Mouse (Mus musculus) embryonic facial prominence, embryonic 13.5 days (tissue): ENCODE data around the gene Gm11011. TPM values are rescaled to one million over a fixed set of nuclear protein-coding genes. Genes with fewer than 3 reads are reported as not detected.
"Not testable (repeated sequence)": the region's sequence is repeated elsewhere in the genome, so short reads cannot be mapped to it uniquely, and the experiment has no call there.

Experiments
- ATAC-seq: fragments of 200-750 bp; cut with Nextera tagmentation; 2 replicates; pipeline ENCODE4 v1.8.0; 2017; ENCODE audit warnings: low read depth; ENCODE audit not compliant: insufficient number of reproducible peaks, insufficient read depth, low FRiP score, low TSS enrichment
- H3K27ac ChIP-seq: fragments of 300-500 bp; sonication (generic); 2 replicates; pipeline ENCODE4 v1.5.1; 2015; ENCODE audit warnings: moderate library complexity, mild to moderate bottlenecking, inconsistent platforms
- H3K27me3 ChIP-seq: fragments of 300-500 bp; sonication (generic); 2 replicates; pipeline ENCODE4 v1.6.1; 2015; ENCODE audit warnings: mild to moderate bottlenecking, inconsistent platforms
- H3K36me3 ChIP-seq: fragments of 300-500 bp; sonication (generic); 2 replicates; pipeline ENCODE4 v1.6.1; 2015; ENCODE audit warnings: mild to moderate bottlenecking, inconsistent platforms
- H3K4me1 ChIP-seq: fragments of 300-500 bp; sonication (generic); 2 replicates; pipeline ENCODE4 v1.6.1; 2015; ENCODE audit warnings: inconsistent platforms
- H3K4me2 ChIP-seq: fragments of 300-500 bp; sonication (generic); 2 replicates; pipeline ENCODE4 v1.6.1; 2015; ENCODE audit warnings: moderate library complexity, mild to moderate bottlenecking, inconsistent platforms
- H3K4me3 ChIP-seq: fragments of 300-500 bp; sonication (generic); 2 replicates; pipeline ENCODE4 v1.5.1; 2015; ENCODE audit warnings: mild to moderate bottlenecking, inconsistent platforms
- H3K9ac ChIP-seq: fragments of 300-500 bp; sonication (generic); 2 replicates; pipeline ENCODE4 v1.6.1; 2015; ENCODE audit warnings: mild to moderate bottlenecking, inconsistent platforms
- H3K9me3 ChIP-seq: fragments of 300-500 bp; sonication (generic); 2 replicates; pipeline ENCODE4 v1.6.1; 2016; ENCODE audit warnings: inconsistent platforms
- WGBS: fragments of 180-500 bp; shearing (Covaris S2); methylation state at CpG from one replicate; pipeline ENCODE4 v1.1.7; 2015; ENCODE audit warnings: mixed read lengths; 5-methylcytosine and 5-hydroxymethylcytosine counted together
- polyA plus RNA-seq: library from polyadenylated mRNA; unstranded; fragments of >200 nt; fragmentation: Nextera tagmentation; extraction: Ambion mirVana; gene quantifications from 2 replicates; pipeline ENCODE4 v1.2.1, GENCODE M21; 2015

The Gm11011 gene
- not detected in 2 replicates for polyA plus RNA-seq

DNA sequence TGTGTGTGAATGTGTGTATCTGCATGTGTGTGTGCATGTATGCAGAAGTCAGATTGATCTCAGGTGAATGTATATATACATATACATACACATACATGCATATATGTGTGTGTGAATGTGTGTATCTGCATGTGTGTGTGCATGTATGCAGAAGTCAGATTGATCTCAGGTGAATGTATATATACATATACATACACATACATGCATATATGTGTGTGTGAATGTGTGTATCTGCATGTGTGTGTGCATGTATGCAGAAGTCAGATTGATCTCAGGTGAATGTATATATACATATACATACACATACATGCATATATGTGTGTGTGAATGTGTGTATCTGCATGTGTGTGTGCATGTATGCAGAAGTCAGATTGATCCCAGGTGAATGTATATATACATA, at the start of gene Gm11011:
Gene Gm11011 (minus strand): TSS at position 101 of the 400 bp plus-strand sequence.
- not testable (repeated sequence) for H3K9ac ChIP-seq, H3K4me2 ChIP-seq, H3K4me1 ChIP-seq, H3K4me3 ChIP-seq, H3K27me3 ChIP-seq, ATAC-seq, H3K36me3 ChIP-seq, H3K9me3 ChIP-seq, H3K27ac ChIP-seq

DNA sequence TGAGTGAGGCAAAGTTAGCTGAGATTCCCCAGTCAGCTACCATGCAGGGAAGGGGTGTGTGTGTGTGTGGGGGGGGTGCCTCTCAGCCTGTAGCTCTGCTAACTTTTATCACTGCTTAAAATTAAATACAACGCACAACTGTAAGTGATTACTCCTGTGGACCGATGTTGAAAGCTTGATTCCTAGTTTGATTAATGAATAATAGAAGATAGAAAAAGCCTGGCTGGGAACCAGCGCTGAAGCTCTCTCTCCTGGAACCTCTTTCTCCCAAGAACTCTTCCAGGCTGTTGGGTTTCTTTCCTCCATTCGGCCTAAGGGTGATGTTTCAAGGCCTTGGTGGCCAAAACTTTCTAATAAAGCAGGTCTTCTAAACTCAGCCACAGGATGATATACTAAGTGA, 48.9 kb upstream of the Gm11011 start:
- Histone ChIP-seq H3K9ac (no peak overlapping the region; the same call in 1 of the 2 replicates), H3K4me2 (peak overlapping the region; percentile 89), H3K4me3 (no peak overlapping the region)

DNA sequence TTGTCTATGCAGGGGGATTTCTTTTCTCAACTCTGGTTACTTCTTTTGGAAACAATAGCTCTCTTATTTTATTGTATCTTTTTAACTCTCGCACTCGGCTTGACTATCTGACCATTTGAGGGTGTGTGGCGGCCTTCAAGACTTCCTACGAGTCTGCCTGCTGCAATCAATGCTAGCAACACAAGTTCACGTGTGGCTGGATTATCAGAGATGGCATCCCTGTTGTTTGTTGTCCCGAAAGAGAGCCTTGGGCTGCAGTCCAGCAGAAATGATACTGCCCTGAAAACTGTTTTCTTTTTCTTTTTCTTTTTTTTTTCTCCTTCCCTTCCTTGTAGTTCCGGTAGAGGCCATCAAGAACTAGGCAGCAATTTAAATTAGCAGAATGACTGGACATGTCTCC, 47.9 kb upstream of the Gm11011 start:
- 56% methylated on average over 7 of the region's 7 CpGs for WGBS
- Histone ChIP-seq H3K4me3 (peak overlapping the region; percentile 74), H3K36me3 (no peaks in the 10 kb centered on the region), H3K4me2 (peak overlapping the region; percentile 89), H3K9ac (peak overlapping the region; percentile 91), H3K9me3 (no peaks in the 10 kb centered on the region), H3K4me1 (peaks cover 48% of the 10 kb centered on the region), H3K27ac (peak overlapping the region; percentile 22; the same call in 1 of the 2 replicates), H3K27me3 (peaks cover 4% of the 10 kb centered on the region; the same call in 1 of the 2 replicates)
- ATAC-seq: no peak

More for the DNA sequence above, 48.9 kb upstream of the Gm11011 start:
- Histone ChIP-seq H3K36me3 (no peaks in the 10 kb centered on the region), H3K9me3 (no peaks in the 10 kb centered on the region), H3K4me1 (peaks cover 53% of the 10 kb centered on the region), H3K27ac (no peak overlapping the region), H3K27me3 (no peaks in the 10 kb centered on the region)
- WGBS: 61% methylated on average over 4 of the region's 4 CpGs
- ATAC-seq: no peak

DNA sequence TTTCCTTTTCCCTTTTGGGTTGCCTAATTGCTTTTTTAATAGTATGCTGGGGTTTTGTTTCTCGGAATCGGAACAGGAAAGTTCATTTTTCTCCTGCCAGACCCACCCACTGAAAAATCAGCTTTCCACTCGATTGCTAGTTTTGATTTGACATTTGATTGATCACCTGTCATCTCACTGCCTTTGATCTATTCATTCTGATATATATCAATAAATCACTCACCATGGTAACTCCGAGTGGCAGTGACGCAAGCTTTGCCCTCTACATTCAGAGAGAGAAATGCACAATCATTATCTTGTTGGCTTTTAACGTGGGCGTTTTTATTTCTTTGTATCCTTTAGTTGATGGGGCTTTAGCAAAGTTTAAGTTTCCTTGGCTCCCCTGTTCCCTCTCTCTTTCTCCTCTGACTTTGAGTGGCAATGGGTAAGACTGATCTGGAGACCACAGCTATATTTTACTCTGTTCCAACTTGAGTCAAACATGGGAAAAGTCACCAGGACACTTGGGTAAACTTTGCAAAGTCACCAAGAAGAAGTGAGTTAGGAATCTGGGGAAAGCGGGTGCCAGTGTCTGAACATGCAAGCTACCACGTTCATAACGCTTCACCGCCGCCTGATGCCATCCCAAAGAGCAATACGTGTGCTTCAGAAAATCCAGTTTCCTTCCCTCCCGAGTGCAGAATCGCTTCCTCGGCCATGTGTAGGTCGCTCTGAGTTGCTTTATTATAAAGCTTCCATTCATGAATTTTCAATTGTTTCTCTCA, 47.3 kb upstream of the Gm11011 start:
- Histone ChIP-seq H3K4me3 (peak overlapping the region; percentile 74), H3K27me3 (peaks cover 4% of the 10 kb centered on the region; the same call in 1 of the 2 replicates), H3K36me3 (no peaks in the 10 kb centered on the region), H3K4me1 (peaks cover 48% of the 10 kb centered on the region), H3K9ac (peak overlapping the region; percentile 91), H3K27ac (peak overlapping the region; percentile 22), H3K4me2 (peak overlapping the region; percentile 89), H3K9me3 (no peaks in the 10 kb centered on the region)
- 45% methylated on average over 17 of the region's 17 CpGs for WGBS
- ATAC-seq: no peak

DNA sequence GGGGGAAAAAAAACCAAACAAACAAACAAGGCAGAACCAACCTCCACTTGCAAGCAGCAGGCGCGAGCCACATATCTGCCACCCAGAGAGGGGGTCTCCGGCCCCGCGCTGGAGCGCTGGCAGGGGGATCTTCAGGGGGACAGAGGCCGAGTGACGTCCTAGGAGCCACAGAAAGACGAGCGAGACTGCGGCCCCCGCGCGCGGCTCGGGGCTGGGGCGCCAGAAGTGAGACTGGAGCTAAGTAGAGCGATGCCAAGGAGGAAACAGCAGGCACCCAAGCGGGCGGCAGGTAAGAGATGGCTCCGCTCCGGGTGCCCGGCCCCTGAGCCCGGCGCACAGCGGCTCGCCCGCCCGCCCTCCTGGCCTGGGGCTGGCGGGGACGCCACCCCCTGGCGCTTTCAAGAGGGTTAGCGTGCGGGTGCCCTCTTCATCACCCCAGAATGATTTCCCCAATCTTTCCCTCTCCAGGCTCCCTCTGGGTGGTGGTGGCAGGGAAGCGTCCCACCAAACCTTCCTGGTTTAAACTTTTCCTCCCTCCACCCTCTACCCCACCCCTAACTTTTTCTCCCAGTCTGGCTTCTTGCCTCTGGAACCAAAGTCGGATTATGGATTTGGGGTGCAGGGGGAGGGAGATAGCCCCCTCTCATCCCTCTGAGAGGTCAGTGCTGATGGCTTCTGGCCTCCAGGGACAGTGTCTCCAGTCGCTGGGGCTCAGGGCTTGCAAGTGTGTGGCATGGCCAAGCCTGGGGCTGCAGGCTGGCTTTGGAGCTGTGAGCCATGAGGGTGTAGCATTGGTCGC, 46.1 kb upstream of the Gm11011 start:
- Histone ChIP-seq H3K4me3 (peak overlapping the region; percentile 74), H3K9me3 (no peaks in the 10 kb centered on the region), H3K9ac (peak overlapping the region; percentile 91), H3K4me2 (peak overlapping the region; percentile 89), H3K4me1 (peaks cover 47% of the 10 kb centered on the region), H3K36me3 (no peaks in the 10 kb centered on the region), H3K27me3 (peaks cover 4% of the 10 kb centered on the region; the same call in 1 of the 2 replicates), H3K27ac (peak overlapping the region; percentile 78)
- ATAC-seq: no peak
- WGBS: under 1% methylated on average over 35 of the region's 38 CpGs

DNA sequence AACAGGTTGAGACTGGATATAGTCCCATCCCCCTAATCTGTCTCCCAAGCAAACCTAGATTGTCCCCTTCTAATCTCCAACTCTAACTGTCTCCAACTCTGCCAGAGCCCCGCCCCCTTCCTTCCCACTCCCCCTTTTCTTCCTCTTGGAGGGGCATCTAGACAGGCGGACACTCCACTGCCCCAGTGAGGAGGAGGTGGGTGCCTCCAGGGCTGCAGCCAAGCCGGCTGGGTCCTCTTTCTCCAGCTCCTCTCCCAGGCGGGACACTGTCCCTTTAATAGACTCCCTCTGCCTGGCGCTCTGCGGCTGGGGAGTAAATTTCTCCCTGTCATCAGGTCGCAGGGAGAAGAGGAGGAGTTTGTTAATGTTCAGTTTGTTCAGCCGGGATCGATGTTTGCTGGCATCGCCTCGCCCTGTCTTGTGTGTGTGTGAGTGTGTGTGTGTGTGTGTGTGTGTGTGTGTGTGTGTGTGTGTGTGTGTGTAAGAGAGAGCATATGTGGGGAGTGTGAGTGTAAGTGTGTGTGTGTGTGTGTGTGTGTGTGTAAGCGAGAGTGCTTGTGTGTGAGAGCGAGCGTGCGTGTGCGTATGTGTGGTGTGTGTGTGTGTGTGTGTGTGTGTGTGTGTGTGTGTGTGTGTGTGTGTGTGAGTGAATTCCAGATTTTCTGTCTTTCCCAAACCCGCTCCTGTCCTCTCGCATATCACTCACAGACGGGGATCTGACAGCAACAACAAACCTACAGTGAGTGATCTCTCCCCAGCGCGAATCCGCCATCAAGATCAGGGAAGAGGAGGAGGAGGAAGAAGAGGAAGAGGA, 45.0 kb upstream of the Gm11011 start, which contains the start of gene Tshz2:
Gene Tshz2 (plus strand): TSS at position 676 of the 814 bp plus-strand sequence.
- H3K9ac ChIP-seq: peak within 1 kb of the TSS; percentile 91
- peaks cover 38% of the 10 kb centered on the region for H3K4me1 ChIP-seq
- H3K4me3 ChIP-seq: peak within 1 kb of the TSS; percentile 74
- peak; percentile 50; the same call in 1 of the 2 replicates for ATAC-seq
- H3K9me3 ChIP-seq: no peaks in the 10 kb centered on the region
- no peaks in the 10 kb centered on the region for H3K36me3 ChIP-seq
- H3K4me2 ChIP-seq: peak within 1 kb of the TSS; percentile 89
- H3K27ac ChIP-seq: peak within 1 kb of the TSS; percentile 78
- peaks cover 4% of the 10 kb centered on the region; the same call in 1 of the 2 replicates for H3K27me3 ChIP-seq
- under 1% methylated on average over 19 of the region's 22 CpGs for WGBS

DNA sequence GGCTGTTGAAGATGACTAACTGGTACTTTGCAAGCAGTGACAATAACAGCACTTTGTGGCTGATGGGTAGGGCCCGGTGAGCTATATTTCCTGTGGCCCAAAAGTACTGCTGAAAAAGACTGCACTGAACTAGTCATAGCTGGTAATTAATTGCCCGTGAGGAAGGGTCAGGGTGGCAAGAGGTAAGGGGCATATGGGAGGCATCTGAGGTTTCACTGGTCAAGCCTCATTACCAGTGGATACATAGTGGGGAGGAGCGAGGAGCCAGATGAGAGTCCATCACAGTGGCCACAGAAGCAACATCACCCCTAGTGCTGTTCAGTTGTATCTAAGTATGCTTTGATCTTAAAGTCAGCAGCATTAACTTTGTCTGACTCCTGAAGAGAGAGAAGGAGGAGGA, 42.5 kb upstream of the Gm11011 start:
- Histone ChIP-seq H3K9me3 (no peaks in the 10 kb centered on the region), H3K4me2 (no peak overlapping the region), H3K27ac (no peak overlapping the region), H3K4me1 (peaks cover 19% of the 10 kb centered on the region), H3K27me3 (peaks cover 4% of the 10 kb centered on the region; the same call in 1 of the 2 replicates), H3K9ac (no peak overlapping the region), H3K4me3 (no peak overlapping the region), H3K36me3 (no peaks in the 10 kb centered on the region)
- 87% methylated on average over 3 of the region's 3 CpGs for WGBS
- ATAC-seq: no peak

DNA sequence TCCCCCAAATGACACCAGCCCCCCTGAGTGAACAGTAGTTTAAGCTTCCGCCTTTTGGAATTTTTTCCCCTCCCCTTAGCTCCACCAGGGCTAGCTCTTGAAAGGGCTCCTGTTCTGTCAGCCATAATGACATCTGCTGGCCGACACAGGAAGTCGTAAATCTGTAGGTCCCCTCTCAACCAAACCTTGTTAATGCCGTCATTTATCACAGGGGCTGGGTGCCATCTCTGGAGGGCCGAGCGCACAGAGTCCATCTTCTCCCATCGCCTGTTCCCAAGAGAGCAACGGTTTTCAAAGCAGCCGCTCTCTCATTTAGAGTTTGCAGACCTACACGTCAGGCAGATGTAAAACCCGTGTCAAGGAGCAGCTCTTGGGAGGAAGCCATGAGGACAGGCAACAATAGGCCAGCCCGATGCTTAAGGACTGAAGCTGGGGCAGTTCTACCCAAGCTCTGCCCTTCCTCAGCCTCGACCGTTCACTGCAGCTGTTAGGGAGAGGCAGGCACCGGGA, 33.7 kb upstream of the Gm11011 start:
- no peak for ATAC-seq
- H3K9ac ChIP-seq: no peak overlapping the region
- WGBS: 54% methylated on average over 15 of the region's 15 CpGs
- no peak overlapping the region for H3K4me3 ChIP-seq
- H3K27ac ChIP-seq: no peak overlapping the region
- peak overlapping the region; percentile 12 for H3K4me2 ChIP-seq
- H3K9me3 ChIP-seq: no peaks in the 10 kb centered on the region
- H3K4me1 ChIP-seq: peaks cover 7% of the 10 kb centered on the region; the same call in 1 of the 2 replicates
- H3K36me3 ChIP-seq: no peaks in the 10 kb centered on the region
- H3K27me3 ChIP-seq: no peaks in the 10 kb centered on the region

DNA sequence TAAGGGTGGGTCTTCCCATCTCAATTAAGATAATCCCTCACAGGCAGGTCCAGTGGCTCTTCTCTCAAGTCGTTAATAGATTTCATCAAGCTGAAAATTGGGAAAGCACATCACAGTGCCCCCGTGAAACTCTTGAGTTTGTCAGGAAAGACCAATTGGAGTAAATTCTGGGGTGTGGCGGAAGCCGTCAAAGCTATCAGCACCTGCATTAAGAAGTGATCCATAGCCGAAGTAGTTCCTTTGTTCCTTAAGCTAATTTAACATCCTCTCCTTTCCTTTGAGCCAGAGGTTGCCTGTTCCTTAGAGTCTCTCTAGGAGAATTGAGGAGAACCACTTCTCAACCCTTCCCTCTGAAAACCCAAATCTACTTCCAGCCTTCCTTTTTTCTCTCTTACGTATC, 28.5 kb upstream of the Gm11011 start:
- Histone ChIP-seq H3K36me3 (no peaks in the 10 kb centered on the region), H3K4me2 (no peak overlapping the region), H3K27me3 (no peaks in the 10 kb centered on the region), H3K9me3 (no peaks in the 10 kb centered on the region), H3K27ac (no peak overlapping the region), H3K9ac (no peak overlapping the region), H3K4me1 (peaks cover 17% of the 10 kb centered on the region), H3K4me3 (no peak overlapping the region)
- 80% methylated on average over 6 of the region's 6 CpGs for WGBS
- no peak for ATAC-seq

DNA sequence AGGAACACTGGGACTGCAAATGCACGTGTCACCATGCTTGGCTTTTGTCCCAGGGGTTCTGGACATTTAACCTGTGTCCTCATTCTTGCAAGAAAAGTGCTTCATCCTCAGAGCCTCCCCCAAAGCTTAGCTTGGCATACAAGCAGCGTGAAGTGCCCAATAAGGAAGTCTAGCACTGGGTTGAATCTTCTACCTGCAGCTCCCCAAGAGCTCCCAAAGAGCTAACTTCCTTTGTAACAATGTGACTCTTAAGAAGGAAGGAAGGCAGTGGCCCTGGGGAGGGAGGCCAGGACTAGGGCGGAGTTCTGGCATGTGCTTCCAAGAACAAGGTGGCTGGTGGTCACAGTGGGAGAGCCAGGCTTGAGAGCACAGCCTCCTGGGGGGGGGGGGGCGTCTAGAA, 27.1 kb upstream of the Gm11011 start:
- Histone ChIP-seq H3K27ac (no peak overlapping the region), H3K4me2 (no peak overlapping the region), H3K9me3 (no peaks in the 10 kb centered on the region), H3K4me3 (no peak overlapping the region), H3K27me3 (no peaks in the 10 kb centered on the region), H3K4me1 (peaks cover 24% of the 10 kb centered on the region), H3K9ac (no peak overlapping the region), H3K36me3 (no peaks in the 10 kb centered on the region)
- WGBS: 62% methylated on average over 4 of the region's 4 CpGs
- ATAC-seq: no peak

DNA sequence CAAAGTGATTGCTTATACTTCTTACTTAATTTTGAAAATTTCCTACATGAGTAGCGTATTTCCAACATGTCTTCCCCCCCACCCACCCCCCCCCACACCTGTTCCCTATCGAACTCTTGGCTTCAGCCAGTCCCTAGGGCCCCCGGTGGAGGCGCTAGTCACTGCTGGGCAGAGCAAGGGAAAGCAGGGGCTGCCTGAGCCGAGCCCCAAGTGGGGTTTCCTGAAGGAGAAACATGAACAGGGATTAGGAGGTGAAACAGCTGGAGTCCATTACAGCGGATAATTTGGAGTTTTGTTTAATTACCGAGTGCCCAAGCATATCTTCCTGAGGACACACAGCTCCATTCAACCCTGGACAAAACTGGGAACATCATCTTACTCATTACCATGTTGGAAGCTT, 24.0 kb upstream of the Gm11011 start:
- 7% methylated on average over 7 of the region's 7 CpGs for WGBS
- Histone ChIP-seq H3K27ac (no peak overlapping the region), H3K4me2 (peak overlapping the region; percentile 27), H3K9me3 (no peaks in the 10 kb centered on the region), H3K36me3 (no peaks in the 10 kb centered on the region), H3K4me1 (peaks cover 43% of the 10 kb centered on the region), H3K9ac (no peak overlapping the region), H3K27me3 (0 out of 2 replicates have a peak, but pooled peaks cover 5% of the 10 kb centered on the region), H3K4me3 (no peak overlapping the region)
- no peak for ATAC-seq
